Mouse (Mus musculus) E14TG2a.4 (cell line): ENCODE measurements at regions not wholly inside any gene's neighbourhood (a gene's known extent, or its start where the extent isn't known, plus 50 kb on each side); places are given as distances from the start of the nearest gene placed in this dataset.

Source experiments
- CTCF ChIP-seq: conservative IDR thresholded peaks from 2 replicates; pipeline ENCODE4 v1.5.1; 2014; ENCODE audit warnings: low read length
- NANOG ChIP-seq: IDR thresholded peaks from 2 replicates; pipeline ENCODE4 v1.6.1; 2014; ENCODE audit warnings: borderline replicate concordance, low read length, mixed read lengths

DNA sequence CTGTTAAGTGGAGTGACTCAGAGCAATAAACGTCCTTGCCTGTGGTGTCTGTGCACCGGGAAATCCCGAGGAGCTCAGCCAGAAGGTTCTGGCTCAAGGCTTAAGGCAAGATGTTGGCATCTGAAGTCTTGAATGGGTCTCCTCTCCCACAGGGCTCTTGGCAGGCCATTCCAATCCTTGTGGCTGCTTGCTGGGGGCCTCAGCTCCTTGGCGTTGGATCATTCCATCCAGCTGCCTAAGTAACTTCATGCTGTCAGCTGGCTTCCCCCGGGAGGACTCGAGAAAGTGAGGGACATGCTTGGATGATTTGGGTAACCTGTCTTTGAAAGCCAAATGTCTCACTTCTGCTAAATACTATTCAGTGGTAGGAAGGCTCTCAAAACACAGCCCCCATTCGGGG is 174.0 kb upstream of the Cops8 start:
- no peak for TF ChIP-seq CTCF
- no peak for TF ChIP-seq NANOG
